Comparison of ENCODE assay signal across 13 mouse cellular contexts in the genomic region with DNA sequence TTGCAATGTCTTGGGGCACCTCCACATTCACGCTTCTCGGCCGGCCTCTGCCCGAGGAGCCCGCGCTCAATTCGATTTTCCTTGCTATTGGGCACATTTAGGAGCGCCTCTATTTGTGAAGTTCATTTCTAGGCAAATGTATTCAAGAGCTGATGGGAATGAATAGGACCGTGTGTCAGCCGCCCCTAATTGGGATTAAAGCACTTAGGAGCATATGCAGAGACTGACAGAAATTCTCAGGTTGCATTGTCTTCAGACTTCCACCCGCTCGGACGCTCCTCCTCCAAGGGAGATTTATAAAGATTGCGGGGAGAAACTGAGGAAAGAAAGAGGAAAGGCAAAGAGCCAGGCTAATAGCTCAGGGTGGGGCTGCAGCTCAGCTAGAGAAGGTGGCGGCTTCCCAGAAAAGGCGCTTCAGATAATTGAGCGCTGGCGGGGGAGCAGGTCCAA. TPM values are rescaled to one million over a fixed set of nuclear protein-coding genes. Genes with fewer than 3 reads are reported as not detected.
DNase-seq lines count a peak whose midpoint lies in the region; ATAC-seq and TF ChIP-seq lines count a peak whose summit lies in the region.
"Had no signal": no experiment of that assay in that cellular context is flagged by ENCODE, and none has a peak within 500 bp of the region (broad histone marks: within the 10 kb centered on the region; RNA-seq: fewer than 3 reads in every experiment).

No protein-coding gene starts in this region.

- peak overlapping the region in 1 of 2 experiments; percentile 58; a peak in 2 of 4 replicates for H3K4me3 ChIP-seq in heart, embryonic 14.5 days (ENCODE audit: control insufficient read depth in 1 of 2, insufficient read depth in 1 of 2, low read depth in 1 of 2, low read length in 2 of 2)
- no peak overlapping the region for H3K4me3 ChIP-seq in heart, adult 2 months
- no peak overlapping the region; the same call in 1 of the 2 replicates for H3K4me3 ChIP-seq in hindbrain, embryonic 14.5 days (replicated peaks; ENCODE audit: low read length)
- H3K4me3 ChIP-seq in neural tube, embryonic 11.5 days (ENCODE audit: low read depth, low read length) = peak overlapping the region; percentile 46; the same call in 1 of the 2 replicates
- no peak overlapping the region; the same call in 1 of the 2 replicates for H3K4me3 ChIP-seq in lung, postnatal 0 days (ENCODE audit: low read depth, low read length)
- H3K4me3 ChIP-seq: myocyte had no signal

- H3K4me2 ChIP-seq in heart, embryonic 14.5 days (ENCODE audit: low read length) = peak overlapping the region; percentile 95; the same call in 1 of the 2 replicates
- H3K4me2 ChIP-seq in hindbrain, embryonic 14.5 days (replicated peaks) = peak overlapping the region; percentile 72
- H3K4me2 ChIP-seq in neural tube, embryonic 11.5 days (ENCODE audit: low read depth) = peak overlapping the region; percentile 78
- no peak overlapping the region for H3K4me2 ChIP-seq in lung, postnatal 0 days (replicated peaks; ENCODE audit: low read depth, low read length)

- H3K27ac ChIP-seq in heart, embryonic 14.5 days (replicated peaks in 1 of 2; ENCODE audit: control insufficient read depth in 1 of 2, insufficient read depth in 1 of 2, low read depth in 2 of 2, low read length in 2 of 2) = no peak overlapping the region
- no peak overlapping the region for H3K27ac ChIP-seq in heart, adult 2 months
- no peak overlapping the region for H3K27ac ChIP-seq in hindbrain, embryonic 14.5 days
- H3K27ac ChIP-seq in neural tube, embryonic 11.5 days (ENCODE audit: low read depth, low read length) = no peak overlapping the region
- no peak overlapping the region for H3K27ac ChIP-seq in lung, postnatal 0 days (ENCODE audit: low read length)
- H3K27ac ChIP-seq: limb, embryonic 13.5 days had no signal

- H3K27me3 ChIP-seq in heart, embryonic 14.5 days (ENCODE audit: control insufficient read depth, insufficient read depth, low read length) = peaks cover 90% of the 10 kb centered on the region
- H3K27me3 ChIP-seq in heart, adult 2 months (ENCODE audit: control insufficient read depth, insufficient read depth, low read length) = peaks cover 30% of the 10 kb centered on the region
- peaks cover 86% of the 10 kb centered on the region for H3K27me3 ChIP-seq in hindbrain, embryonic 14.5 days (ENCODE audit: control insufficient read depth, insufficient read depth, low read length)
- peaks cover 71% of the 10 kb centered on the region for H3K27me3 ChIP-seq in neural tube, embryonic 11.5 days (ENCODE audit: control insufficient read depth, insufficient read depth, low read length)
- peaks cover 66% of the 10 kb centered on the region for H3K27me3 ChIP-seq in lung, postnatal 0 days (replicated peaks; ENCODE audit: insufficient read depth, low read length)

- no peak for DNase-seq in heart, adult 2 months
- peak; percentile 69 for DNase-seq in embryo, embryonic 11 days
- no peak for DNase-seq in hindbrain, embryonic 14.5 days (ENCODE audit: low spot score)
- DNase-seq in neural tube, embryonic 11.5 days (ENCODE audit: low spot score) = peak; percentile 81
- DNase-seq in layer of hippocampus, adult 9-11 months = no peak
- no peak for DNase-seq in lung, postnatal 0 days (ENCODE audit: low spot score)
- DNase-seq in urinary bladder, postnatal 14 days (ENCODE audit: low spot score) = no peak
- DNase-seq: kidney, adult 11 months had no signal

- no peak overlapping the region for H3K9ac ChIP-seq in heart, embryonic 14.5 days (ENCODE audit: low read length)
- H3K9ac ChIP-seq in heart, adult 2 months (ENCODE audit: low read depth, low read length) = no peak overlapping the region
- no peak overlapping the region for H3K9ac ChIP-seq in hindbrain, embryonic 14.5 days
- H3K9ac ChIP-seq in neural tube, embryonic 11.5 days (ENCODE audit: low read length) = no peak overlapping the region
- no peak overlapping the region for H3K9ac ChIP-seq in lung, postnatal 0 days (replicated peaks; ENCODE audit: low read depth)

- no peaks in the 10 kb centered on the region for H3K36me3 ChIP-seq in heart, embryonic 14.5 days (ENCODE audit: control insufficient read depth, insufficient read depth, low read length)
- H3K36me3 ChIP-seq in heart, adult 2 months (ENCODE audit: control insufficient read depth, insufficient read depth, low read length) = no peaks in the 10 kb centered on the region
- H3K36me3 ChIP-seq in hindbrain, embryonic 14.5 days (replicated peaks; ENCODE audit: control insufficient read depth, insufficient read depth) = no peaks in the 10 kb centered on the region
- no peaks in the 10 kb centered on the region for H3K36me3 ChIP-seq in neural tube, embryonic 11.5 days (ENCODE audit: control insufficient read depth, insufficient read depth, low read length)
- no peaks in the 10 kb centered on the region for H3K36me3 ChIP-seq in lung, postnatal 0 days (ENCODE audit: insufficient read depth, low read length)
- H3K36me3 ChIP-seq: limb, embryonic 13.5 days had no signal

- no peaks in the 10 kb centered on the region for H3K79me2 ChIP-seq in heart, adult 2 months (replicated peaks; ENCODE audit: control insufficient read depth, insufficient read depth, low read length)

- peaks cover 0 to 10% of the 10 kb centered on the region in 2 experiments; a peak in 1 of 4 replicates for H3K4me1 ChIP-seq in heart, embryonic 14.5 days (ENCODE audit: control insufficient read depth in 2 of 2, insufficient read depth in 2 of 2, low read length in 2 of 2)
- H3K4me1 ChIP-seq in heart, adult 2 months (ENCODE audit: control insufficient read depth, insufficient read depth, low read length) = no peaks in the 10 kb centered on the region
- 0 out of 2 replicates have a peak, but pooled peaks cover 4% of the 10 kb centered on the region for H3K4me1 ChIP-seq in hindbrain, embryonic 14.5 days (replicated peaks; ENCODE audit: control insufficient read depth, insufficient read depth, low read length)
- H3K4me1 ChIP-seq in neural tube, embryonic 11.5 days (ENCODE audit: control insufficient read depth, insufficient read depth, low read length) = peaks cover 7% of the 10 kb centered on the region; the same call in 1 of the 2 replicates
- peaks cover 9% of the 10 kb centered on the region for H3K4me1 ChIP-seq in lung, postnatal 0 days (ENCODE audit: insufficient read depth, low read depth, low read length)

- WGBS in heart, embryonic 14.5 days = 2% methylated on average over 18 of the region's 18 CpGs
- 4% methylated on average over 18 of the region's 18 CpGs for WGBS in heart, adult 2 months
- WGBS in hindbrain, embryonic 14.5 days = under 1% methylated on average over 18 of the region's 18 CpGs
- WGBS in neural tube, embryonic 11.5 days = 2% methylated on average over 18 of the region's 18 CpGs
- WGBS in lung, postnatal 0 days = 1% methylated on average over 18 of the region's 18 CpGs

- TF ChIP-seq EP300 in heart, adult 2 months (IDR thresholded peaks at IDR 0.05; ENCODE audit: insufficient read depth, low read depth, low read length) = no peak
- TF ChIP-seq EP300 in lung, postnatal 0 days (IDR thresholded peaks at IDR 0.05) = no peak

- no peak for TF ChIP-seq CTCF in heart, adult 2 months (IDR thresholded peaks at IDR 0.05)
- no peak for TF ChIP-seq CTCF in lung, postnatal 0 days (IDR thresholded peaks at IDR 0.05)

- no peak for TF ChIP-seq POLR2A in heart, adult 2 months (IDR thresholded peaks at IDR 0.05; ENCODE audit: insufficient read depth, low read depth, low read length)

- no peak for ATAC-seq in heart, embryonic 14.5 days (ENCODE audit: insufficient number of reproducible peaks, insufficient read depth, low FRiP score, low read depth)
- ATAC-seq in hindbrain, embryonic 14.5 days (ENCODE audit: low FRiP score) = peak; percentile 39; the same call in 1 of the 2 replicates
- peak; percentile 32 for ATAC-seq in neural tube, embryonic 11.5 days (ENCODE audit: insufficient read depth, low FRiP score, low TSS enrichment)
- ATAC-seq in lung, postnatal 0 days = no peak

- no peaks in the 10 kb centered on the region for H3K9me3 ChIP-seq in heart, embryonic 14.5 days (ENCODE audit: control insufficient read depth, low read length)
- no peaks in the 10 kb centered on the region for H3K9me3 ChIP-seq in hindbrain, embryonic 14.5 days (ENCODE audit: control insufficient read depth, low read length)
- no peaks in the 10 kb centered on the region for H3K9me3 ChIP-seq in neural tube, embryonic 11.5 days (ENCODE audit: control insufficient read depth, low read length)
- H3K9me3 ChIP-seq in lung, postnatal 0 days (ENCODE audit: low read length) = no peaks in the 10 kb centered on the region
- H3K9me3 ChIP-seq: limb, embryonic 13.5 days had no signal

- intact Hi-C loops in heart, adult 2 months (cut with DNase I) = no loop called here

RNA-seq across cellular contexts. Expression of gene Prdm13, which starts 3.8 kb away (rescaled TPM):
- polyA plus RNA-seq in heart, embryonic 14.5 days (2014; fragmentation: Nextera tagmentation; extraction: Ambion mirVana) = not detected in 2 replicates
- not detected for total RNA-seq in heart, adult 2 months (2021)
- not detected in 2 replicates for polyA plus RNA-seq in heart, adult 2 months (2012; rRNA removed)
- polyA plus RNA-seq in hindbrain, embryonic 14.5 days (2014; fragmentation: Nextera tagmentation; extraction: Ambion mirVana) = 0.40 and 0.64 TPM in 2 replicates
- polyA plus RNA-seq in neural tube, embryonic 11.5 days (2014; fragmentation: Nextera tagmentation; extraction: Ambion mirVana) = 6.8 and 8.8 TPM in 2 replicates
- polyA plus RNA-seq in lung, postnatal 0 days (2015; fragmentation: Nextera tagmentation; extraction: Ambion mirVana) = not detected in 2 replicates
- total RNA-seq: adrenal gland, postnatal 10 days had no signal
- polyA plus RNA-seq: limb, embryonic 13.5 days; myocyte; spleen, adult 2 months had no signal

RNA-seq across cellular contexts. Expression of gene Ccnc, which starts 38.0 kb away (rescaled TPM):
- 24.2 and 29.5 TPM in 2 replicates for polyA plus RNA-seq in heart, embryonic 14.5 days (2014; fragmentation: Nextera tagmentation; extraction: Ambion mirVana)
- total RNA-seq in heart, adult 2 months (2021) = 10 to 100 TPM in 1 of 2 experiments, 1 to 10 TPM in 1; 9.3 to 14.1 TPM
- polyA plus RNA-seq in heart, adult 2 months (2012; rRNA removed) = 4.0 and 8.1 TPM in 2 replicates
- polyA plus RNA-seq in hindbrain, embryonic 14.5 days (2014; fragmentation: Nextera tagmentation; extraction: Ambion mirVana) = 71.7 and 73.7 TPM in 2 replicates
- polyA plus RNA-seq in neural tube, embryonic 11.5 days (2014; fragmentation: Nextera tagmentation; extraction: Ambion mirVana) = 68.5 and 79.5 TPM in 2 replicates
- polyA plus RNA-seq in lung, postnatal 0 days (2015; fragmentation: Nextera tagmentation; extraction: Ambion mirVana) = 32.3 TPM in 2 replicates

Comparison
In these comparisons a context has a peak if more than half of its experiments do, and no peak if none do; other contexts are left out.
1. ATAC-seq: peak in hindbrain, embryonic 14.5 days (single experiment) and neural tube, embryonic 11.5 days (single experiment); none in heart, embryonic 14.5 days (single experiment) and lung, postnatal 0 days (single experiment).
2. DNase-seq: peak in embryo, embryonic 11 days (single experiment) and neural tube, embryonic 11.5 days (single experiment); none in heart, adult 2 months (0 of 2), hindbrain, embryonic 14.5 days (single experiment), layer of hippocampus, adult 9-11 months (single experiment), lung, postnatal 0 days (single experiment) and urinary bladder, postnatal 14 days (single experiment).